Mouse (Mus musculus) stomach, embryonic 14.5 days (tissue): ENCODE measurements at regions not wholly inside any gene's neighbourhood (a gene's known extent, or its start where the extent isn't known, plus 50 kb on each side); places are given as distances from the start of the nearest gene placed in this dataset.
A peak's percentile ranks its signal among the peaks of the same experiment; 100 is the strongest.

Source experiments
- ATAC-seq: fragments of 200-750 bp; cut with Nextera tagmentation; 2 replicates; pipeline ENCODE4 v1.8.0; 2017; ENCODE audit warnings: low read depth, moderate TSS enrichment; ENCODE audit not compliant: insufficient number of reproducible peaks, insufficient read depth, low FRiP score
- H3K27ac ChIP-seq: fragments of 300-500 bp; sonication (generic); 2 replicates; pipeline ENCODE4 v1.5.1; 2014; ENCODE audit warnings: mild to moderate bottlenecking, low read length, moderate library complexity, mixed read lengths
- H3K27me3 ChIP-seq: fragments of 300-500 bp; sonication (generic); 2 replicates; pipeline ENCODE4 v1.6.1; 2014; ENCODE audit warnings: low read length, control low read depth, mixed read lengths; ENCODE audit not compliant: control insufficient read depth, insufficient read depth
- H3K36me3 ChIP-seq: fragments of 300-500 bp; sonication (generic); 2 replicates; pipeline ENCODE4 v1.6.1; 2014; ENCODE audit warnings: mild to moderate bottlenecking, control low read depth, low read length, moderate library complexity, mixed read lengths; ENCODE audit not compliant: control insufficient read depth, insufficient read depth
- H3K4me1 ChIP-seq: fragments of 300-500 bp; sonication (generic); 2 replicates; pipeline ENCODE4 v1.6.1; 2014; ENCODE audit warnings: low read length, control low read depth, mixed read lengths; ENCODE audit not compliant: control insufficient read depth, insufficient read depth
- H3K4me2 ChIP-seq: fragments of 300-500 bp; sonication (generic); replicated peaks from 2 replicates; pipeline ENCODE4 v1.6.1; 2014; ENCODE audit warnings: low read depth, low read length, control low read depth
- H3K4me3 ChIP-seq: fragments of 300-500 bp; sonication (generic); 2 replicates; pipeline ENCODE4 v1.5.1; 2014; ENCODE audit warnings: low read depth, low read length, control low read depth
- H3K9ac ChIP-seq: fragments of 300-500 bp; sonication (generic); replicated peaks from 2 replicates; pipeline ENCODE4 v1.6.1; 2014; ENCODE audit warnings: low read depth, mild to moderate bottlenecking, control low read depth, low read length, moderate library complexity, mixed read lengths
- H3K9me3 ChIP-seq: fragments of 300-500 bp; sonication (generic); 2 replicates; pipeline ENCODE4 v1.6.1; 2016; ENCODE audit warnings: low read depth, low read length, control low read depth; ENCODE audit not compliant: control insufficient read depth
- WGBS: fragments of 180-500 bp; shearing (Covaris S2); extraction: QIAGEN DNeasy Blood & Tissue Kit; methylation state at CpG from one replicate; pipeline ENCODE4 v1.1.7; 2014; 5-methylcytosine and 5-hydroxymethylcytosine counted together

GRCm38 (mm10) chr12:57809961-57810360 lies 246.0 kb downstream of the Ttc6 start:
- no peak for ATAC-seq
- Histone ChIP-seq H3K4me2 (no peak overlapping the region), H3K4me3 (no peak overlapping the region), H3K36me3 (no peaks in the 10 kb centered on the region), H3K27ac (no peak overlapping the region), H3K4me1 (no peaks in the 10 kb centered on the region), H3K9me3 (no peaks in the 10 kb centered on the region), H3K27me3 (no peaks in the 10 kb centered on the region), H3K9ac (no peak overlapping the region)
- 86% methylated on average over 2 of the region's 2 CpGs for WGBS

DNA sequence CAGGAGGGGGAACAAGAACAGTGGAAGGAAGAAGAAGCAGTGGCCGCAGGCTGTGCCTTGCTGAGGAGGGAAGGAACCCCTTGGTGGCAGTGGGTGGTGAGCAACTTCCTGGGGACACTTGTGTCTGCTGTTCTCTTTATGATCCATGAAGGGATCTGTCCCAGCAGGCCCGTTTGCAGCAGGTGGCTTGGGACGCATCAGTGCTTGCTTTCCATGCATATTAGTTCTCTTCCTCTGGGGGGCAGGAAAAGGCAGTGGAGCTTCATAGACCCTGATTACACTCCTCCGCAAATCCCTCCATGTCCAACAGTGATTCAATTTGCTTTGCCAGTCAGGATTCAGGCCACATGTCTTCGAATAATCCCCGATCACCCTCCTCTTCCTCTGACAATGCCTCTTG lies 259.9 kb downstream of the Ttc6 start:
- no peaks in the 10 kb centered on the region for H3K27me3 ChIP-seq
- H3K4me1 ChIP-seq, result no peaks in the 10 kb centered on the region
- H3K36me3 ChIP-seq, result no peaks in the 10 kb centered on the region
- no peak for ATAC-seq
- H3K4me3 ChIP-seq, result no peak overlapping the region
- no peaks in the 10 kb centered on the region for H3K9me3 ChIP-seq
- 72% methylated on average over 6 of the region's 6 CpGs for WGBS
- H3K27ac ChIP-seq, result no peak overlapping the region
- no peak overlapping the region for H3K9ac ChIP-seq
- H3K4me2 ChIP-seq, result no peak overlapping the region

DNA sequence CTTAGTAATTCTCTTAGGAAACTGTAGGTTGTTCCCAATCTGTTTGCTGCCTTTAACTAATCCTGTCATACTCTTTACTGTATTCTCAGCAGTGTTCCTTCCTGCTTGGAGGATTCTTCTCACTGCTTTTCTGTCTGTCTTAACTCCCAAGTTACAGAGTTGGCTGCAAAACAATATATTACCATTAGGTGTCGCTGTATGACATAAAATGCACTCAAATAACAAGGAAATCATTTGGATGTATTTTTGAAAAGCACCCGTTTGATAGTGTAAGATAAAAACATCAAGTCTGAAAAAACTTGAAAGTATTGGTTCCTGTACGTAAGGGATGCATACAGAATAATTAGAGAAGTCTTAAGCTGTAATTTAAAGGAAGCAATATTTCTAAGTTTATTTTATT lies 261.8 kb downstream of the Ttc6 start:
- ATAC-seq, result no peak
- Histone ChIP-seq H3K4me3 (no peak overlapping the region), H3K4me1 (no peaks in the 10 kb centered on the region), H3K27ac (no peak overlapping the region), H3K4me2 (no peak overlapping the region), H3K9me3 (no peaks in the 10 kb centered on the region), H3K27me3 (no peaks in the 10 kb centered on the region), H3K36me3 (no peaks in the 10 kb centered on the region), H3K9ac (no peak overlapping the region)
- WGBS, result 16% methylated on average over 3 of the region's 3 CpGs

DNA sequence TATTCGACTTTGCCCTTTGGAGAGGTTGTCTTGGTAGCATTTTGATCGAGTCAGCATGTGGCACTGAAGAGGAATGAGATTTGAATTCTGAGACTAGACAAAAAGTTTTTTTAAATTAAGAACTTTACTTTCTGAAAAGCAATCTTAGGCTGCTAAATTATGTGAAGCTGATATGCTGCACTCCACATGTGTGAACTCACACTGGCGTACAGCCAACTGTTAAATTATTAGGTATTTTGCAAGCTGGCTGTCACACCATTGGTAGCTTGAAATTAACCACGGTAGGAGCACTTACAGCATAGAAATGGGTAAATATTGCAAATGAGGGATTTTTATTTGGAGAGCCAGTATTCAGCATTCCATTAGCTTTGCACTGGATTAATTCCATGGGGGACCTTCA lies 278.9 kb downstream of the Ttc6 start:
- Histone ChIP-seq H3K27ac (no peak overlapping the region), H3K27me3 (no peaks in the 10 kb centered on the region), H3K4me1 (no peaks in the 10 kb centered on the region), H3K4me2 (no peak overlapping the region), H3K9ac (no peak overlapping the region), H3K36me3 (no peaks in the 10 kb centered on the region), H3K9me3 (no peaks in the 10 kb centered on the region), H3K4me3 (no peak overlapping the region)
- no peak for ATAC-seq
- 61% methylated on average over 4 of the region's 4 CpGs for WGBS

DNA sequence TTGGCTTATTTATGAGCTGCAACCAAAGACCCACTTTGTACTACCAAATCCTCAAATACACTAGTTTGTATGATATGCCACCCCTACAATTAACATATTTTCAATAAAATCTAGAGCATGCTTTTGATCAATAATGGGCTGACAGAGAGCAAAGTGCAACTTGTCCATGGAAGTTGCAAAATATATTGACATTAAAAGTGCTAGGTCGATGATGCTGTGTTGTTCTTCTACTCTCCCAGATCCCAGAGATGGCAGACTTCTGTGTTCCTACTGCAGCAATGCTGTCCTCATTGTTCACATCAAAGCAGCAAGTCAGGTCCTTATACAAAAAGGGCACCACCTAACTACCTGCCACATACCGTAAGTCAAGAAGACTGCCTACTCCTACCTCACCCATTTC lies 307.1 kb downstream of the Ttc6 start:
- Histone ChIP-seq H3K9me3 (no peaks in the 10 kb centered on the region), H3K27ac (no peak overlapping the region), H3K4me2 (no peak overlapping the region), H3K4me1 (no peaks in the 10 kb centered on the region), H3K4me3 (no peak overlapping the region), H3K9ac (no peak overlapping the region), H3K27me3 (no peaks in the 10 kb centered on the region), H3K36me3 (no peaks in the 10 kb centered on the region)
- 81% methylated on average over 2 of the region's 2 CpGs for WGBS
- no peak for ATAC-seq

DNA sequence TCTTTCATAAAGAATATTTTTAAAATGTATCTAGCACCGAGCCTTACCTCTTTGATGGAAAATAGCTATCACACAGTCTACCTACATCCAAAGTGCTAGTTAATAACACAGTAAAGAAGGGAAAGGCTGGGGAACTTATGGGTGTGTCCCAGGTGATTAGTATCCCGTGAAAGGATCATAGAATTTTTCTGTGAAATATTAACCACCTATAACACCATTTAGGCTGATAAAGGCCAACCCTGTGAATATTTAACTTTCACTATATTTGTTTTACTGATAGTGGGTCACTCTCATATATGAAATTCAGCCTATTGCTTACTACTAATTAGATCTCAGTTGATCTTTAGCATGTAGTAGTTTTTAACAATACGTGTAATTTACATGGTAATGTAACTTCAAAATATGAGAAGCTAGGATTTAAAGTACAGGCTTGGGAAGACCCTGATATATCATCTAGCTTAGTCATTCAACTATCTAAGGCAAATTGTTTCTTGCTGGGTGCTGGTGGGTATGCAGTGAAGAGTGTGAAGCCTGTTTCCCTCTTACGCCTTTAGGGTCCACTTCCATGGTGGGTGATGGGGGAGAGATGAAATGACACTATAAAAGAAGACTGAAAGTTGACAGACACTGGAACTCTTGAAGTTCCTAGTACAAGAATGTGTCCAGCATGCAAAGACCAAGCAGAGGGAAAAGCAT lies 320.6 kb upstream of the Sstr1 start:
- H3K9me3 ChIP-seq, result no peaks in the 10 kb centered on the region
- H3K4me3 ChIP-seq, result no peak overlapping the region
- H3K36me3 ChIP-seq, result no peaks in the 10 kb centered on the region
- no peak overlapping the region for H3K9ac ChIP-seq
- H3K4me2 ChIP-seq, result no peak overlapping the region
- 65% methylated on average over 4 of the region's 4 CpGs for WGBS
- H3K27ac ChIP-seq, result peak overlapping the region; percentile 18; the same call in 1 of the 2 replicates
- H3K27me3 ChIP-seq, result no peaks in the 10 kb centered on the region
- ATAC-seq, result peak; percentile 85
- no peaks in the 10 kb centered on the region for H3K4me1 ChIP-seq

DNA sequence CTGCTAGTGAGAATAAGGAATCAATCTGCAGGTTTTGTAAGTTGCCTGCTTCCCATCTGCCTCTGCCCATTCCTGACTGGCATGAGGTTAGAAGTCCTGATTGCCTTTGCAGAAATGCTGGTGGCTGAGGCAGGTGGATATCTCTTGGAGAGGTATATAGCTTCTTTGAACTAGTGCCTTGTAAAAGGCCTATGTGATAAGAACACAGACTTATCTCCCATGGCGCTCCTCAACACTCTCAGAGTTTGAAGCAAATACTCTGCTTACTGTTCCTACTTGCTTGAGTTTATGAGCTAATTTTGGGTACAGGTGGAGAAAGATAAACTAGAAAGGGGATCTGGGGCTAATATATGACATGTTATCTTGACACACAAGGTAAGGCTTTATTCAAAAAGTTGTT lies 320.0 kb upstream of the Sstr1 start:
- Histone ChIP-seq H3K9ac (no peak overlapping the region), H3K4me3 (no peak overlapping the region), H3K4me1 (no peaks in the 10 kb centered on the region), H3K36me3 (no peaks in the 10 kb centered on the region), H3K4me2 (no peak overlapping the region), H3K27ac (peak overlapping the region; percentile 18; the same call in 1 of the 2 replicates), H3K9me3 (no peaks in the 10 kb centered on the region), H3K27me3 (no peaks in the 10 kb centered on the region)
- WGBS, result 86% methylated on average over 1 of the region's 1 CpGs
- ATAC-seq, result peak; percentile 62; the same call in 1 of the 2 replicates

DNA sequence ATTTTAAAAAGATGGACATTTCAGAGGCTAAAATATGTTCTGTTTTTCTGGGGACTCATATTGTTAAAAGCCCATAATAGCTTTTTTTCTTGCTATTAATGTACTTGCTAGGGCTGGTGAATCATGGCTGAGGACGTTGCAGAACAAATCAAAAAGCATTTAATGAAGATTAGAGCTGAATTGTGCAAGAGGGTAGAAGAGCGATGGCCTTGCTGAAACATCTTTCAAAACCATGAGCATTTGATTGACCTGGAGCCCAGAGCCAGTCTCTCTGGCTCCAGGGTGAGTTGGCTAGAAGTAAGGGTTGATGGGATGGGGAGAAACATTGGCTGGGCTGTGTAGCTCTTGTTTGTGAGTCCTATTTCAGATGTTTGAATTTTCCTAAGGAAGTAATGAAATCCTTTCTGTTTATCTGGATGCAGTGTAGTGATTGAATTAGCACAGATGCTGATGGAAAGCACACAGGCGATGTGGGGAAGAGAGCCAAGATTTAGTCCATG lies 313.8 kb upstream of the Sstr1 start:
- Histone ChIP-seq H3K9ac (no peak overlapping the region), H3K4me2 (no peak overlapping the region), H3K36me3 (no peaks in the 10 kb centered on the region), H3K9me3 (no peaks in the 10 kb centered on the region), H3K4me1 (no peaks in the 10 kb centered on the region), H3K27ac (no peak overlapping the region), H3K4me3 (no peak overlapping the region), H3K27me3 (no peaks in the 10 kb centered on the region)
- WGBS, result 70% methylated on average over 3 of the region's 3 CpGs
- no peak for ATAC-seq

DNA sequence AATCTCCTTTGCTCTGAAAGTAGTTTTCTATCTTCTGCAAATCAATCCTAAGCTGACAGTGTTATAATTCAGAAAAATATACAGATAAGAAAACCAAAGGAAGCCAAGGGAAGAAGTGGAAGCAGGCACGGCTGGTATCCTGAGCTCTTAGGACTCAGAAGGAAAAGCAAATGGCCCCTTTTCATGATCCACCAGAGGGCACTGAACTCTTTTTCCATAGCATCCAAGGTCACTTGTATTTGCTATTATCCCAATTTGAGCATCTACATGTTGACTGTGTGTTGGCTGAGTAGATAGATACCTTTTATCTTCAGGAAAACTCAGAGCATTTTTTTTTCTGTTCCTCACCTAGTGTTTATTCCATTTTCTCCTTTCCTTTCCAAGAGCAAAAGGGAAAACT lies 306.9 kb upstream of the Sstr1 start:
- WGBS, result 43% methylated on average over 1 of the region's 1 CpGs
- Histone ChIP-seq H3K36me3 (no peaks in the 10 kb centered on the region), H3K9ac (no peak overlapping the region), H3K4me2 (no peak overlapping the region), H3K27ac (no peak overlapping the region), H3K9me3 (no peaks in the 10 kb centered on the region), H3K4me3 (no peak overlapping the region), H3K4me1 (no peaks in the 10 kb centered on the region), H3K27me3 (no peaks in the 10 kb centered on the region)
- no peak for ATAC-seq
